Comparison of ENCODE assay signal across 10 mouse cellular contexts in genomic region chr7:18949781-18950522, GRCm38 (mm10). TPM values are rescaled to one million over a fixed set of nuclear protein-coding genes. Genes with fewer than 3 reads are reported as not detected.
DNase-seq lines count a peak whose midpoint lies in the region; ATAC-seq and TF ChIP-seq lines count a peak whose summit lies in the region.
"Had no signal": no experiment of that assay in that cellular context is flagged by ENCODE, and none has a peak within 500 bp of the region (broad histone marks: within the 10 kb centered on the region; RNA-seq: fewer than 3 reads in every experiment).

No protein-coding gene starts in this region.

- intact Hi-C loops in left cerebral cortex, postnatal 4 days (cut with DNase I), result loop anchor here (5.0 kb wide), 1 partner anchor 53 kb away; no protein-coding TSS in a partner anchor
- intact Hi-C loops in left cerebral cortex, postnatal 36 days (cut with DNase I), result no loop called here

- H3K4me3 ChIP-seq in embryonic facial prominence, embryonic 10.5 days, result peak overlapping the region; percentile 23
- H3K4me3 ChIP-seq in hindbrain, postnatal 0 days (ENCODE audit: low read length), result no peak overlapping the region
- H3K4me3 ChIP-seq: myocyte had no signal

- H3K9ac ChIP-seq in hindbrain, postnatal 0 days (replicated peaks; ENCODE audit: low read length), result no peak overlapping the region; the same call in 1 of the 2 replicates

- ATAC-seq in hindbrain, postnatal 0 days, result peak; percentile 90
- ATAC-seq in megakaryocyte, adult 5-6 weeks (ENCODE audit: poor library complexity, severe bottlenecking), result no peak
- ATAC-seq: Patski had no signal

- H3K9me3 ChIP-seq in embryonic facial prominence, embryonic 10.5 days, result no peaks in the 10 kb centered on the region
- no peaks in the 10 kb centered on the region for H3K9me3 ChIP-seq in hindbrain, postnatal 0 days (ENCODE audit: low read length)

- 22% methylated on average over 12 of the region's 12 CpGs for WGBS in embryonic facial prominence, embryonic 10.5 days
- WGBS in hindbrain, postnatal 0 days, result 12% methylated on average over 12 of the region's 12 CpGs

- 0 out of 2 replicates have a peak, but pooled peaks cover 8% of the 10 kb centered on the region for H3K27me3 ChIP-seq in embryonic facial prominence, embryonic 10.5 days (replicated peaks; ENCODE audit: low read depth, poor library complexity, severe bottlenecking)
- H3K27me3 ChIP-seq in hindbrain, postnatal 0 days (ENCODE audit: insufficient read depth, low read length), result no peaks in the 10 kb centered on the region
- H3K27me3 ChIP-seq: Patski had no signal

- H3K4me1 ChIP-seq in embryonic facial prominence, embryonic 10.5 days, result peaks cover 38% of the 10 kb centered on the region
- H3K4me1 ChIP-seq in hindbrain, postnatal 0 days (ENCODE audit: insufficient read depth, low read length), result peaks cover 23% of the 10 kb centered on the region

- 0 out of 2 replicates have a peak, but pooled peaks have one; percentile 16 for TF ChIP-seq CTCF in hindbrain, postnatal 0 days (IDR thresholded peaks at IDR 0.05; ENCODE audit: low read depth)

- H3K36me3 ChIP-seq in embryonic facial prominence, embryonic 10.5 days (replicated peaks), result peaks cover 17% of the 10 kb centered on the region
- H3K36me3 ChIP-seq in hindbrain, postnatal 0 days (ENCODE audit: insufficient read depth, low read length), result peaks cover 21% of the 10 kb centered on the region; the same call in 1 of the 2 replicates

- peak; percentile 91 for DNase-seq in left cerebral cortex, postnatal 4 days
- DNase-seq in left cerebral cortex, postnatal 36 days (ENCODE audit: low spot score in 2 of 2), result no peak
- DNase-seq in embryonic facial prominence, embryonic 10.5 days (ENCODE audit: low spot score), result peak; percentile 68
- peak; percentile 95 for DNase-seq in hindbrain, postnatal 0 days (ENCODE audit: low spot score)
- DNase-seq in right cerebral cortex, postnatal 4 days, result peak; percentile 49
- no peak for DNase-seq in thymus, postnatal 14 days
- DNase-seq: heart, postnatal 14 days had no signal

- H3K4me2 ChIP-seq in hindbrain, postnatal 0 days (ENCODE audit: low read depth, low read length), result peak overlapping the region; percentile 28

- H3K27ac ChIP-seq in embryonic facial prominence, embryonic 10.5 days (replicated peaks), result peak overlapping the region; percentile 61
- H3K27ac ChIP-seq in hindbrain, postnatal 0 days, result peak overlapping the region; percentile 80

RNA-seq across cellular contexts. Expression of gene Nova2, which starts 24.3 kb away (rescaled TPM):
- total RNA-seq in left cerebral cortex, postnatal 4 days (2021), result 100 to 1,000 TPM; 152 to 154 TPM
- 10 to 100 TPM; 75.3 to 88.8 TPM for total RNA-seq in left cerebral cortex, postnatal 36 days (2021)
- 0.98 and 1.5 TPM in 2 replicates for polyA plus RNA-seq in embryonic facial prominence, embryonic 10.5 days (2016; fragmentation: Nextera tagmentation; extraction: Ambion mirVana)
- total RNA-seq in hindbrain, postnatal 0 days (2014; rRNA removed), result 18.3 and 19.8 TPM in 2 replicates
- polyA plus RNA-seq in hindbrain, postnatal 0 days (2015; fragmentation: Nextera tagmentation; extraction: Ambion mirVana), result 9.2 and 9.7 TPM in 2 replicates
- not detected in 2 replicates for total RNA-seq in megakaryocyte, adult 5-6 weeks (2015)
- not detected in 2 replicates for total RNA-seq in megakaryocyte, adult 5-6 weeks (2017)

RNA-seq across cellular contexts. Expression of gene Nanos2, which starts 37.2 kb away (rescaled TPM):
- total RNA-seq in left cerebral cortex, postnatal 4 days (2021), result 1 to 10 TPM; 1.4 to 1.7 TPM
- total RNA-seq in left cerebral cortex, postnatal 36 days (2021), result 1 to 10 TPM in 1 of 2 experiments, under 1 TPM in 1; 0.47 to 1.3 TPM
- polyA plus RNA-seq in embryonic facial prominence, embryonic 10.5 days (2016; fragmentation: Nextera tagmentation; extraction: Ambion mirVana), result not detected in 2 replicates
- 1.3 and 2.6 TPM in 2 replicates for total RNA-seq in hindbrain, postnatal 0 days (2014; rRNA removed)
- 1.6 TPM in 2 replicates for polyA plus RNA-seq in hindbrain, postnatal 0 days (2015; fragmentation: Nextera tagmentation; extraction: Ambion mirVana)
- not detected in 2 replicates for total RNA-seq in megakaryocyte, adult 5-6 weeks (2015)
- not detected in 2 replicates for total RNA-seq in megakaryocyte, adult 5-6 weeks (2017)
- total RNA-seq: heart, postnatal 14 days had no signal
- polyA plus RNA-seq: myocyte, Patski had no signal

RNA-seq across cellular contexts. Expression of gene Ccdc61, which starts 39.7 kb away (rescaled TPM):
- 10 to 100 TPM; 16.0 to 23.3 TPM for total RNA-seq in left cerebral cortex, postnatal 4 days (2021)
- total RNA-seq in left cerebral cortex, postnatal 36 days (2021), result 10 to 100 TPM; 10.6 to 11.0 TPM
- 30.9 and 34.8 TPM in 2 replicates for polyA plus RNA-seq in embryonic facial prominence, embryonic 10.5 days (2016; fragmentation: Nextera tagmentation; extraction: Ambion mirVana)
- total RNA-seq in hindbrain, postnatal 0 days (2014; rRNA removed), result 22.0 and 31.5 TPM in 2 replicates
- 32.9 and 35.2 TPM in 2 replicates for polyA plus RNA-seq in hindbrain, postnatal 0 days (2015; fragmentation: Nextera tagmentation; extraction: Ambion mirVana)
- total RNA-seq in megakaryocyte, adult 5-6 weeks (2015), result 12.9 and 15.3 TPM in 2 replicates
- total RNA-seq in megakaryocyte, adult 5-6 weeks (2017), result 8.9 and 12.2 TPM in 2 replicates

RNA-seq across cellular contexts. Expression of gene Mypop, which starts 41.1 kb away (rescaled TPM):
- 10 to 100 TPM; 18.8 to 20.2 TPM for total RNA-seq in left cerebral cortex, postnatal 4 days (2021)
- total RNA-seq in left cerebral cortex, postnatal 36 days (2021), result 10 to 100 TPM; 53.5 to 55.3 TPM
- 4.0 and 4.1 TPM in 2 replicates for polyA plus RNA-seq in embryonic facial prominence, embryonic 10.5 days (2016; fragmentation: Nextera tagmentation; extraction: Ambion mirVana)
- 22.5 and 26.1 TPM in 2 replicates for total RNA-seq in hindbrain, postnatal 0 days (2014; rRNA removed)
- 5.6 and 6.0 TPM in 2 replicates for polyA plus RNA-seq in hindbrain, postnatal 0 days (2015; fragmentation: Nextera tagmentation; extraction: Ambion mirVana)
- total RNA-seq in megakaryocyte, adult 5-6 weeks (2015), result 0.25 TPM in 1 of 2 replicates, not detected in the other
- total RNA-seq in megakaryocyte, adult 5-6 weeks (2017), result 0.15 and 0.24 TPM in 2 replicates

RNA-seq across cellular contexts. Expression of gene Irf2bp1, which starts 53.9 kb away (rescaled TPM):
- 10 to 100 TPM; 56.9 to 60.8 TPM for total RNA-seq in left cerebral cortex, postnatal 4 days (2021)
- total RNA-seq in left cerebral cortex, postnatal 36 days (2021), result 10 to 100 TPM; 46.3 to 53.5 TPM
- 25.0 and 25.7 TPM in 2 replicates for polyA plus RNA-seq in embryonic facial prominence, embryonic 10.5 days (2016; fragmentation: Nextera tagmentation; extraction: Ambion mirVana)
- 128 and 140 TPM in 2 replicates for total RNA-seq in hindbrain, postnatal 0 days (2014; rRNA removed)
- 20.0 and 22.4 TPM in 2 replicates for polyA plus RNA-seq in hindbrain, postnatal 0 days (2015; fragmentation: Nextera tagmentation; extraction: Ambion mirVana)
- total RNA-seq in megakaryocyte, adult 5-6 weeks (2015), result 11.4 and 14.5 TPM in 2 replicates
- total RNA-seq in megakaryocyte, adult 5-6 weeks (2017), result 6.9 and 8.2 TPM in 2 replicates

Comparison
In these comparisons a context has a peak if more than half of its experiments do, and no peak if none do; other contexts are left out.
1. DNase-seq: peak in left cerebral cortex, postnatal 4 days (single experiment), embryonic facial prominence, embryonic 10.5 days (single experiment), hindbrain, postnatal 0 days (single experiment) and right cerebral cortex, postnatal 4 days (single experiment); none in left cerebral cortex, postnatal 36 days (0 of 2) and thymus, postnatal 14 days (single experiment).
2. RNA of gene Nova2, which starts 24.3 kb away (total RNA-seq): 152 to 154 TPM in left cerebral cortex, postnatal 4 days, 75.3 to 88.8 TPM in left cerebral cortex, postnatal 36 days and 18.3 to 19.8 TPM in hindbrain, postnatal 0 days; not detected in megakaryocyte, adult 5-6 weeks; every median in the first group is over 10 times any median in the second.